Mouse (Mus musculus) ES-Bruce4 (cell line): ENCODE data around the gene Il33. TPM values are rescaled to one million over a fixed set of nuclear protein-coding genes. Genes with fewer than 3 reads are reported as not detected.

Experiments
- H3K27ac ChIP-seq: 2 replicates; pipeline ENCODE4 v1.5.1; 2012; ENCODE audit warnings: low read length, inconsistent platforms; ENCODE audit not compliant: insufficient read depth
- H3K27me3 ChIP-seq: 2 replicates; pipeline ENCODE4 v1.6.1; 2012; ENCODE audit warnings: mild to moderate bottlenecking, low read length, inconsistent platforms; ENCODE audit not compliant: control insufficient read depth, poor library complexity, insufficient read depth, severe bottlenecking
- H3K36me3 ChIP-seq: 2 replicates; pipeline ENCODE4 v1.6.1; 2012; ENCODE audit warnings: inconsistent platforms, mild to moderate bottlenecking, low read length, moderate library complexity; ENCODE audit not compliant: control insufficient read depth, poor library complexity, insufficient read depth, severe bottlenecking
- H3K4me1 ChIP-seq: one replicate; pipeline ENCODE4 v1.8.1; 2011; ENCODE audit warnings: low read length; ENCODE audit not compliant: control insufficient read depth, insufficient read depth
- H3K4me3 ChIP-seq: 2 replicates; pipeline ENCODE4 v1.5.1; 2011; ENCODE audit warnings: low read depth, mild to moderate bottlenecking, low read length
- H3K9ac ChIP-seq: 2 replicates; pipeline ENCODE4 v1.6.1; 2012; ENCODE audit warnings: low read depth, mild to moderate bottlenecking, inconsistent platforms; ENCODE audit not compliant: poor library complexity, severe bottlenecking
- H3K9me3 ChIP-seq: replicated peaks from 2 replicates; pipeline ENCODE4 v1.6.1; 2012; ENCODE audit warnings: mild to moderate bottlenecking, low read length, inconsistent platforms; ENCODE audit not compliant: control insufficient read depth, poor library complexity, insufficient read depth, severe bottlenecking
- CTCF ChIP-seq: IDR thresholded peaks from one replicate; pipeline ENCODE4 v1.8.1; 2011; ENCODE audit warnings: low read depth, low read length
- EP300 ChIP-seq: IDR thresholded peaks from 2 replicates; pipeline ENCODE4 v1.6.1; 2011; ENCODE audit warnings: low read depth, low read length; ENCODE audit not compliant: insufficient read depth
- POLR2A ChIP-seq: IDR thresholded peaks from one replicate; pipeline ENCODE4 v1.8.1; 2011; ENCODE audit warnings: low read length; ENCODE audit not compliant: insufficient read depth
- polyA plus RNA-seq: library from polyadenylated mRNA; stranded (reverse); fragments of >200 nt; gene quantifications from 2 replicates; pipeline ENCODE4 v1.2.4, GENCODE M21; 2011; ENCODE audit warnings: low read depth; ENCODE audit not compliant: missing spikeins, insufficient read depth, insufficient read length

Il33 gene
- polyA plus RNA-seq: 2.9 and 5.3 TPM in 2 replicates

DNA sequence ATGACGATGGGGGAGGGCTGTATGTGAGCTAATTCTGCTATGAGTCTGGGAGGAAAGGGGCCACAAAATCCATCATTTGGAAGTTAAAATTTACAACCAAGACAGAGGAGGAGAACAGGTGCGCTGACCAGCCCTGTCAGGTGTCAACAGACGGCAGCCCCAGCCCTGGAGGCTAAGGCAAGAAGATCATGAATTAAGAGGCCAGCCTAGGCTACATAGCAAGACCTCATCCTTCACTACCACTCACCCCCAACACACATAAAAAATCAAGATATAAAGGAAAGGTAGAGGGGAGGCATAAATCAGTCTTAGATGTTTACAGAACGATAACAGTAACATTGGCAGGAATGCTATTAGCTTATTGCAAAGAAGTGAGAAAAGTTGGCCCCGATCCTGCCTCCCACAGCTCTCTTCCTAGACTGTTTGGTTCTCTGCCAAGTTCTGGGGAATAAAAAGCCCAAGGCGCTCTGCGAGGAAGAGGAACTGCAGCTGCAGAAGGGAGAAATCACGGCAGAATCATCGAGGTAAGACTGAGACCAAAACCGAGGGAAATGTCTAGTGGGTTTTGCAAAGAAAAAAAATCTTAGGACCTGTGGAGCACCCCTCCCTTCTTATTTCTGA is at the start of gene Il33:
TSS of gene Il33 (plus strand) at position 477 of the 621 bp plus-strand sequence.
- H3K27me3 ChIP-seq: no peaks in the 10 kb centered on the region; the same call in 1 of the 2 replicates
- H3K9ac ChIP-seq: no peak within 1 kb of the TSS
- TF ChIP-seq POLR2A: no peak
- no peak for TF ChIP-seq CTCF
- no peak for TF ChIP-seq EP300
- no peaks in the 10 kb centered on the region for H3K36me3 ChIP-seq
- no peak within 1 kb of the TSS for H3K27ac ChIP-seq
- no peak within 1 kb of the TSS for H3K4me3 ChIP-seq
- H3K4me1 ChIP-seq: no peaks in the 10 kb centered on the region
- H3K9me3 ChIP-seq: no peaks in the 10 kb centered on the region

DNA sequence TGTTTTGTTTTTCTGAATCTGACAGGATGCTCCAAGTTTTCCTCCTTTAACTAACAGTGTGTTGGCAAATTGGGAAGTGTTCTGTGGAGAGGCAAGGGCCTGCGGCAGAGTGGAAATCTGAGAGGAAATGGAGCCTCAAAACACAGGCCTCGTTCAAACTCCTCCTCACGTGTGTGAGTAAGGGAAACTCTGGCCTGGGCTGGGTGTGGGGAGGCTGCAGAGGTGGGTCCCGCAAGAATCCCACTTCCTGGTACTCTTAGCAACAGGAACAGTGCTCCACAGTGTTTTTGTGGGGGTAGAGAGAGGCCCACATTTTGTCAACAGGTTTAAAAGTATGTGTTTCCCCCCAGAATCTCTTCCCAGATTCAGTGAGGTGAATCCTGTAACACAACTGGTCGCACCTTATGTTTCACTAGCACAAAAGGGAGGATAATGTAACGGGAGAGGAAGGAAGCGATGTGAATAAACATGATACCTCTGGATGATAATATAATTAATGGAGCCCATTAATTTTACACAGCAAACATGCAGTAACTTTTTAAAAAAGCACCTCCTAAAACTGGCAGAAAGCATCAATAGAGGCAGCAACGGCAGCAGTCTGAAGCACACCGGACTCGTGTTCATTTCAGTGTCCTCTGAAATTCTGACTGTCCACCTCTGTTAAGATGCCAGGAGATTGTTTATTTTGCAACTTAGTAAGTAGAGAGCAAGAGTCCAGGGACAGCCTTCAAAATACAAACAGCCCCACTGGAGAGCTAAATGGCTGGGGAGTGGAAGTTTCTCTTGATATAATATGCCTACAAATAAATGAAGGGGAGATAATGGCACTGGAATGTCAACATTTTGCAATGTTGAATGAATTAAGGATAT is 47.3 kb upstream of the Il33 start:
- TF ChIP-seq POLR2A (no peak), CTCF (no peak), EP300 (no peak)
- H3K36me3 ChIP-seq: no peaks in the 10 kb centered on the region
- H3K9ac ChIP-seq: no peak overlapping the region
- no peaks in the 10 kb centered on the region for H3K4me1 ChIP-seq
- no peak overlapping the region for H3K27ac ChIP-seq
- H3K9me3 ChIP-seq: no peaks in the 10 kb centered on the region
- H3K4me3 ChIP-seq: no peak overlapping the region
- peaks cover 2% of the 10 kb centered on the region; the same call in 1 of the 2 replicates for H3K27me3 ChIP-seq

DNA sequence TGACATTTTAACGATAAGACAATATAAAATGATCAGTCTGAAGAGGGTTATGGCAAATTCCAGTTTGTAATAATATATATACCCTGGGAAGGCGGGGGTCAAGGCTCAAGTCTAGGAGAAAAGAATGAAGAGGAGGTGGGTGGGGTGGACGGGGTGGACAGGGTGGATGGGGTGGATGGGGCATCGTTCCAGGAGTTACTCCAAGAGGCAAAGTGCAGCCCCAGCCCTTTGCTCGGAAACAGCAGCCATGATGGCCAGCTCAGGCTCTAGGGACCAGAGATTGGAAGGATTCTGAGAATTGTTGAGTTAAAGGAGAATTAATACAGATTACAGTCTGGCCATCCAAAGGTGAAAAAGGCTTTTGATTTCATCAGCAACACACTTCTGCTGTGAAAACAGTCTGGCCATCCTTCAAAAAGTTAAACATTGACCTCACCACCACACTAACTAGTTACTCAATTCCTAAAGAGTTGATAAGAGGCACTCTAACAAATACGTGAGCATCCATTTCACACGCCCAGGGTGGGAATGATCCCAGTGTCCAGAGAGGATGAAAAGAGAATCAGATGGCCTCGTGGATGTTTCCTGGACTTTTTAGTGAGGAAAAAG is 45.9 kb upstream of the Il33 start:
- no peaks in the 10 kb centered on the region for H3K9me3 ChIP-seq
- H3K27me3 ChIP-seq: peaks cover 2% of the 10 kb centered on the region; the same call in 1 of the 2 replicates
- no peak overlapping the region for H3K9ac ChIP-seq
- no peaks in the 10 kb centered on the region for H3K4me1 ChIP-seq
- TF ChIP-seq CTCF: no peak
- no peak overlapping the region for H3K4me3 ChIP-seq
- no peak overlapping the region for H3K27ac ChIP-seq
- H3K36me3 ChIP-seq: no peaks in the 10 kb centered on the region

DNA sequence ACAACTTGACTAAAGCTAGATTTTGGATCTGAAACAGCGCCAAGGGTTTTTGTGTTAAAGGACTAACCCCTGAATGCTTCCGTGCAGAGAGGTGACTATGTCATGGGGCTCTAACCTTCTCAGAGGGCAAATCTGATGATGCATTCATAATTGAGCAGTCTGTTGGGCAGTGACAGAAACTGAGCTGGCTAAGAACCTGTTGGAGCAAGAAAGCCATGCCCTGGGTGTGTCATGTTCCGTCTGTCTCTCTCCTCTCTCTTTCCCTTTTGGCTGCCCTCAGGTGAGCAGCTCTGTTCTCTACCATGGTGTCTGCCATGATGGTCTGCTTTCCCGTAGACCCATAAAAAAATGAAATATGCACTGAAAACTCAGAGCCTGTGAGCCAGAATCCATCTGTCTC is 44.0 kb upstream of the Il33 start:
- Histone ChIP-seq H3K9me3 (no peaks in the 10 kb centered on the region), H3K4me3 (no peak overlapping the region), H3K4me1 (no peaks in the 10 kb centered on the region), H3K36me3 (no peaks in the 10 kb centered on the region), H3K27ac (no peak overlapping the region), H3K9ac (no peak overlapping the region), H3K27me3 (peaks cover 1% of the 10 kb centered on the region; the same call in 1 of the 2 replicates)
- TF ChIP-seq POLR2A (no peak), CTCF (no peak), EP300 (no peak)

DNA sequence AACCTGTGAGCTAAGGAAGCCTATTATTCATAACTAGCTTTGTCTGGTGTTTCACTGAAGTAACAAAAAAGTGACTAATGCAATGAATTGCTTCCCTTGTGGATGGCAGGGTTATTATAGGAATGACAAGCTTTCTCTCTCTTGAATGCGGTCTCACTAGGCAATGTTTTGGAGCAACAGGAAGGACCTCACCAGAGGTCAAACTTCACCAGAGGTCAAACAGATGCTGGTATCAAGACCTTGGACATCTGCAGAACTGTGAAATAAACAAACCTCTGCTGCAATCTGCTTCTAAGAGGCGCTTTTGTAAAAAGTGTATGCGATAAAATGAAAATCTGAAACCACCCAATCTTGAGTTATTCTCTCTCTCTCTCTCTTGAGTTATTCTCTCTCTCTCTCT is 42.2 kb upstream of the Il33 start:
- no peak overlapping the region for H3K9ac ChIP-seq
- H3K4me1 ChIP-seq: no peaks in the 10 kb centered on the region

DNA sequence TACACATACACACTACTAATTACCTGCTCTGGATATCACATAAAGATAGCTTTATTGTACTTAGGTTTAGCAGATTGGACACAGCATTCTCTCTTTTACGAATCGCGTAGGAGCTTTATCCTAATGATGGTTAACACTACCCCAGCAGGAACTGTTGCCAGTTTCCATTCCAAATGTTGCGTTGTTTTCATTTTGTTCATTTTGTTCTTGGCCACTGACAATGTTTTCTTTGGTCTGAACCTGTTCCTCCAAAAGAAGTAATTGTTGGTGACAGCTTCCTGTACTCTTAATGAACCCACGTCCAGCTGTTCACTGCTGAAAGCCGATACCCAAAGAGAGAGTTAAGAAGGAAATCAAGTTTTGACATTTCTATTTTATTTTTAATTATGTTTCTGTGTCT is 39.4 kb upstream of the Il33 start:
- no peak for TF ChIP-seq EP300
- no peak for TF ChIP-seq POLR2A
- no peak for TF ChIP-seq CTCF
- H3K36me3 ChIP-seq: no peaks in the 10 kb centered on the region
- H3K4me3 ChIP-seq: no peak overlapping the region
- H3K27me3 ChIP-seq: no peaks in the 10 kb centered on the region
- H3K27ac ChIP-seq: no peak overlapping the region
- no peaks in the 10 kb centered on the region for H3K4me1 ChIP-seq
- H3K9ac ChIP-seq: no peak overlapping the region
- H3K9me3 ChIP-seq: no peaks in the 10 kb centered on the region

More for the DNA sequence above, 42.2 kb upstream of the Il33 start:
- Histone ChIP-seq H3K36me3 (no peaks in the 10 kb centered on the region), H3K4me3 (no peak overlapping the region), H3K27me3 (no peaks in the 10 kb centered on the region), H3K9me3 (no peaks in the 10 kb centered on the region), H3K27ac (no peak overlapping the region)
- no peak for TF ChIP-seq POLR2A
- TF ChIP-seq EP300: no peak
- no peak for TF ChIP-seq CTCF
